8 mouse cellular contexts compared by ENCODE assay signal in genomic region chr1:132881041-132881761, GRCm38 (mm10). TPM values are rescaled to one million over a fixed set of nuclear protein-coding genes. Genes with fewer than 3 reads are reported as not detected.
DNase-seq lines count a peak whose midpoint lies in the region; ATAC-seq and TF ChIP-seq lines count a peak whose summit lies in the region.

No protein-coding gene starts in this region.

- H3K9ac ChIP-seq in forebrain, embryonic 14.5 days (ENCODE audit: low read length) = peak overlapping the region; percentile 88
- H3K9ac ChIP-seq in hindbrain, embryonic 11.5 days (ENCODE audit: low read depth, low read length) = peak overlapping the region; percentile 74
- H3K9ac ChIP-seq in limb, embryonic 12.5 days (replicated peaks) = peak overlapping the region; percentile 65

- no peak for TF ChIP-seq CTCF in olfactory bulb, adult 2 months (IDR thresholded peaks at IDR 0.05; ENCODE audit: insufficient read depth, low read depth, low read length)

- peak; percentile 22 for DNase-seq in adrenal gland, adult 8-10 months
- no peak for DNase-seq in adrenal gland, postnatal 4 days (ENCODE audit: low spot score in 2 of 2)
- DNase-seq in cerebellum, adult 11 months = peak; percentile 77
- peak; percentile 89 for DNase-seq in forebrain, embryonic 14.5 days (ENCODE audit: low spot score)
- peak; percentile 61 for DNase-seq in hindbrain, embryonic 11.5 days (ENCODE audit: low spot score)

- no peak for TF ChIP-seq POLR2A in olfactory bulb, adult 2 months (IDR thresholded peaks at IDR 0.05; ENCODE audit: insufficient read depth, low read depth, low read length)

- peak overlapping the region; percentile 81 for H3K4me3 ChIP-seq in forebrain, embryonic 14.5 days (ENCODE audit: low read depth, low read length)
- peak overlapping the region; percentile 71 for H3K4me3 ChIP-seq in hindbrain, embryonic 11.5 days (ENCODE audit: low read depth, low read length)
- peak overlapping the region; percentile 61 for H3K4me3 ChIP-seq in limb, embryonic 12.5 days (replicated peaks)
- H3K4me3 ChIP-seq in olfactory bulb, adult 2 months (ENCODE audit: insufficient read depth, low read depth, low read length) = peak overlapping the region; percentile 73

- peak overlapping the region; percentile 89 for H3K27ac ChIP-seq in forebrain, embryonic 14.5 days (ENCODE audit: low read depth, low read length)
- H3K27ac ChIP-seq in hindbrain, embryonic 11.5 days (ENCODE audit: low read depth, low read length) = peak overlapping the region; percentile 70
- no peak overlapping the region for H3K27ac ChIP-seq in limb, embryonic 12.5 days
- H3K27ac ChIP-seq in olfactory bulb, adult 2 months (ENCODE audit: insufficient read depth, low read depth, low read length) = peak overlapping the region; percentile 80

- peaks cover 9% of the 10 kb centered on the region; the same call in 1 of the 2 replicates for H3K4me1 ChIP-seq in forebrain, embryonic 14.5 days (ENCODE audit: control insufficient read depth, insufficient read depth, low read length)
- peaks cover 7% of the 10 kb centered on the region for H3K4me1 ChIP-seq in hindbrain, embryonic 11.5 days (replicated peaks; ENCODE audit: control insufficient read depth, insufficient read depth, low read length)
- H3K4me1 ChIP-seq in limb, embryonic 12.5 days (replicated peaks) = peaks cover 22% of the 10 kb centered on the region
- peaks cover 36% of the 10 kb centered on the region for H3K4me1 ChIP-seq in olfactory bulb, adult 2 months (ENCODE audit: control insufficient read depth, insufficient read depth, low read length)

- no peaks in the 10 kb centered on the region for H3K36me3 ChIP-seq in forebrain, embryonic 14.5 days (ENCODE audit: control insufficient read depth, insufficient read depth, low read length)
- no peaks in the 10 kb centered on the region for H3K36me3 ChIP-seq in hindbrain, embryonic 11.5 days (ENCODE audit: control insufficient read depth, insufficient read depth, low read length)
- no peaks in the 10 kb centered on the region for H3K36me3 ChIP-seq in limb, embryonic 12.5 days

- 0 out of 2 replicates have a peak, but pooled peaks cover 5% of the 10 kb centered on the region for H3K27me3 ChIP-seq in forebrain, embryonic 14.5 days (replicated peaks; ENCODE audit: control insufficient read depth, insufficient read depth, low read length)
- H3K27me3 ChIP-seq in hindbrain, embryonic 11.5 days (ENCODE audit: control insufficient read depth, insufficient read depth, low read length) = peaks cover 11% of the 10 kb centered on the region; the same call in 1 of the 2 replicates
- peaks cover 96% of the 10 kb centered on the region for H3K27me3 ChIP-seq in limb, embryonic 12.5 days

- no peaks in the 10 kb centered on the region for H3K9me3 ChIP-seq in forebrain, embryonic 14.5 days (replicated peaks; ENCODE audit: control insufficient read depth, low read length)
- no peaks in the 10 kb centered on the region for H3K9me3 ChIP-seq in hindbrain, embryonic 11.5 days (ENCODE audit: control insufficient read depth, low read length)
- no peaks in the 10 kb centered on the region for H3K9me3 ChIP-seq in limb, embryonic 12.5 days

- ATAC-seq in forebrain, embryonic 14.5 days = peak; percentile 82
- peak; percentile 61 for ATAC-seq in hindbrain, embryonic 11.5 days (ENCODE audit: low FRiP score)
- peak; percentile 40; the same call in 1 of the 2 replicates for ATAC-seq in limb, embryonic 12.5 days (ENCODE audit: insufficient number of reproducible peaks, insufficient read depth, low FRiP score, low TSS enrichment, low read depth)
- ATAC-seq in megakaryocyte-erythroid progenitor cell, adult 5-6 weeks (replicated peaks; ENCODE audit: low FRiP score, low TSS enrichment, poor library complexity, severe bottlenecking) = no peak

- WGBS in forebrain, embryonic 14.5 days = under 1% methylated on average over 28 of the region's 28 CpGs
- under 1% methylated on average over 28 of the region's 28 CpGs for WGBS in hindbrain, embryonic 11.5 days
- 2% methylated on average over 28 of the region's 28 CpGs for WGBS in limb, embryonic 12.5 days
- under 1% methylated on average over 28 of the region's 28 CpGs for WGBS in olfactory bulb, adult 2 months

- H3K4me2 ChIP-seq in forebrain, embryonic 14.5 days (ENCODE audit: low read length) = peak overlapping the region; percentile 90
- H3K4me2 ChIP-seq in hindbrain, embryonic 11.5 days (replicated peaks; ENCODE audit: low read depth, low read length) = peak overlapping the region; percentile 96
- peak overlapping the region; percentile 96 for H3K4me2 ChIP-seq in limb, embryonic 12.5 days

RNA-seq across cellular contexts. Expression of gene Lrrn2, which starts 1.1 kb away (rescaled TPM):
- 10 to 100 TPM; 11.3 to 35.5 (median 24.4) TPM for total RNA-seq in adrenal gland, adult 8-10 months (2022)
- 10 to 100 TPM; 10.9 to 13.2 TPM for total RNA-seq in adrenal gland, postnatal 4 days (2021)
- 25.2 and 35.3 TPM in 2 replicates for polyA plus RNA-seq in forebrain, embryonic 14.5 days (2014; fragmentation: Nextera tagmentation; extraction: Ambion mirVana)
- polyA plus RNA-seq in hindbrain, embryonic 11.5 days (2014; fragmentation: Nextera tagmentation; extraction: Ambion mirVana) = 6.2 and 7.2 TPM in 2 replicates
- polyA plus RNA-seq in limb, embryonic 12.5 days (2016; fragmentation: Nextera tagmentation; extraction: Ambion mirVana) = 3.8 and 4.0 TPM in 2 replicates
- polyA plus RNA-seq in olfactory bulb, adult 2 months (2012; ENCODE audit: insufficient read depth, insufficient read length, low replicate concordance, missing spikeins) = not detected in 2 replicates
- total RNA-seq in megakaryocyte-erythroid progenitor cell, adult 5-6 weeks (2014; fragmentation: Nextera tagmentation) = not detected in 2 replicates
- not detected in 2 replicates for total RNA-seq in megakaryocyte-erythroid progenitor cell, adult 5-6 weeks (2017)

Comparison
In these comparisons a context has a peak if more than half of its experiments do, and no peak if none do; other contexts are left out.
1. DNase-seq: peak in adrenal gland, adult 8-10 months (single experiment), cerebellum, adult 11 months (single experiment), forebrain, embryonic 14.5 days (single experiment) and hindbrain, embryonic 11.5 days (single experiment); none in adrenal gland, postnatal 4 days (0 of 2).
2. Peak in every context shown above with its lines, with median percentiles within 50 percentile points of each other: H3K4me2 ChIP-seq, H3K4me3 ChIP-seq and H3K9ac ChIP-seq.